Mouse (Mus musculus) natural killer cell, adult 2 months (primary cell): ENCODE results near the gene Gm648.
A peak's percentile ranks its signal among the peaks of the same experiment; 100 is the strongest.
"Not testable (repeated sequence)": the region's sequence is repeated elsewhere in the genome, so short reads cannot be mapped to it uniquely, and the experiment has no call there.

ENCODE experiments used
- DNase-seq, 2 experiments: peaks; one replicate each; pipeline ENCODE4 v3.0.0; 2022; ENCODE audit warnings: low spot score in 2 of 2

Gm648 gene

DNA sequence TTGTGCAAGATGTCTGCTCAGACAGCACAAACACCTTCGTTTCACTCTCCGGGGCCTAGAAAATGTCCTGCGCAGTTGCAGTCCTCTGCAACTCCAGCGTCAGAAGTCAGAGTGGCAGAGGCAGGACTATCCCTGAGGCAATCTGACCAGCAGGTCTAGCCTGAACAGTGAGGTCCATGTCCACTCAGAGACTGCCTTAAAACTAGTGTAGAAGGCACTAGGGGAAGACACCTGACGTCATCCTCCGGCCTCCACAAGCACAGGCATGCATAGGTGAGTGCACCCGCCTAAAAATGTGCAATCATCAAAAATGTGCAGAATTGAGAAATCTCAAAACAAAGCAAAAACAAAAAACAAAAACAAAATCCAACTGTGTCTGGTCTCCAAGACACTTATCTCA lies at the start of gene Gm648:
TSS of gene Gm648 (minus strand) at position 101 of the 400 bp plus-strand sequence.
- DNase-seq: no peak

DNA sequence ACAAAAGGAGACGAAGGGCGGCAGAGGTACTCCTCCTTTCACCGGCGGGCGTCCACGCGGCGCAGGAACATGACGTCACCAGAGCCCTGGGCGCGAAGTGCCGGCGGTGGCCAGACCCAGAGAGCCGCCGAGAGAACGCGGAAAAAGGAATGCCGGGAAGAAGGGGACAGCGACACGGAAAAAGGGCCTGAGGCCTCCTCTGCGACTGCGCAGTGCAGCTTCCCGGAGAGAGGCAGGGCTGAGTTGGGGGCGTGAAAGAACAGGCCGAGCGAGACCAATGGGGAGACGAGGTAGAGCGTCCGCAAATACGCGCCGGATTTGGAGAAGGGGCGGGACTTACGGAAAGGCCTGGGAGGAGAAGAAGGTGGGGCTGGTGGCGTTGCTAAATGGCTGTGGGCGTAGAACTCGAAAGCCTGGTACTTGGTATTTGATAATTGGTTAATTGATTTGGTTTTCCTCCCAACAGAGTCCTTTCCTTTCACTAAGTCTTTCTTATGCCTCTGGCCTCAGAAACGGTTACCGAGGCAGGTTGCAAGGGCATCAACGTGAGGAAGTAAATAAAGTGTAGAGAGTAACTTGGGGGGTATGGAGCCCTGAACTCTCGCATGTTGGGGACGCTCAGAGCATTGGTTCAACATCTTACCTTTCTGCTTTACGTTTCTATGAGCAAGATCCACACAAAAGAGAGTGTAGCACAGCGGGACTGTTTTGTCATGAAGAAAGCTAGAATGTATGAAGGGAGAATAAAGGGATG lies 48.7 kb upstream of the Gm648 start, which contains the start of gene Mmgt1:
TSS of gene Mmgt1 (minus strand) at position 183 of the 754 bp plus-strand sequence.
- peak; percentile 82 to 85 for DNase-seq

DNA sequence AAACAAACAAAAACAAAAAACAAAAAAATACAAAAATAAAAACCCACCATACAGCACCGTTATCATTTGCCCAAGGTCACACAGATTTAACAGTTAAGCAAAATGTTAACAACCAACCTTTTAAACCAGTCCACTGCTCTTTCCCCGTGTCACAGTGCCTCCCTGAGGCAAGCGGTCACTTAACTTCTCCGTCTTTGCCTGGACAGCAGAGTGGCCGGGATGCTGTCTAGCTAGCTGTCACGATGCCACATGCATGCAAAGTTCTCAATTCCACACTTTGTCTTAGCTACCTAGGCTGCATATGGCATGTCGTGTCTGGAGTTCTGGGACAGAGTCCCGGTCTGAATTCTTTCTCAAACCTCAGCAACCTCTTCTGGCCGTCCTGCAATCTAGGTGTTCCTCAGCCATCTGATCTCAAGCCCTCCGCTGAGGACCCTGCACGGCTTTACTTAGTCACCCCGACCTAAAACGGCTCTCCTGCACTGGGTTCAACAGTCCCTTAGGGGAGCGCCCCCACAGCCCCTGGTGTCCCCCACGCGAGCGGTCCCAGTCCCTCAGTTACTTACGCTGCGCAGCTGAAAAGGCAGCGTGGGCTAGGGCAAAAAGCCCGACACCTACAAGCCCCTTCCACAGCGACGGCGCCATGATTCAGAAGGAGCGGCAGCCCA lies 47.9 kb upstream of the Gm648 start:
- DNase-seq: no peak

DNA sequence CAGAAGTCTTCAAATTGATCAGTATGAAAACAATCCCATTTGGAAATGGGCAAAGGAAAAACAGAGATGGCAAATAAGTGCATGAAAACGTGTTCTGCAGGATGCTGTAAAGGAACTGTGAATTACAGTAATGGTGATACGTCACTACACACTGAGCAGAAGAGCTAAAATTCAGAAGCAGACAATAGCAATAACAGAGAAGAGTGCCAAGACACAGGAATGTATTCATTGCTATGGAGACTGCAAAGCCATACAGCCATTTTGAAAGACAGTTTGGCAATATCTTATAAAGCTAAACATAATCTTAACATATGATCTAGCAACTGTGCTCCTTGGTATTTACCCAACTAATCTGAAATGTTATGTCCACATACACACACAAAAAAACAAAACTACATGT lies 28.8 kb upstream of the Gm648 start:
- DNase-seq: no peak

DNA sequence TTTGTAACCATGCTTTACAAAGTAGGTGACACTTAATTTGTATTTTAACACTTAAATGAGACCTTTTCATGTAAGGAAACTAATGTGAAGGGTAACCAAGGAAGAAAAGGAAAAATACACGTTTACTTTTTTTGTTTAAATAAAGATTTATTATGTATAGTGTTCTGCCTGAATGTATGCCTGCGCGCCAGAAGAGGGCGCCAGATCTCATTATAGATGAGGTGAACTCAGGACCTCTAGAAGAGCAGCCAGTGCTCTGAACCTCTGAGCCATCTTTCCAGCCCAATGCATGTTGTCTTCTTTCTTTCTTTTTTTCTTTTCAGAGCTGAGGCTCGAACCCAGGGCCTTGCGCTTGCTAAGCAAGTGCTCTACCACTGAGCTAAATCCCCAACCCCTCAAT lies 23.1 kb upstream of the Gm648 start:
- DNase-seq: peak in 1 of 2 experiments; percentile 5

DNA sequence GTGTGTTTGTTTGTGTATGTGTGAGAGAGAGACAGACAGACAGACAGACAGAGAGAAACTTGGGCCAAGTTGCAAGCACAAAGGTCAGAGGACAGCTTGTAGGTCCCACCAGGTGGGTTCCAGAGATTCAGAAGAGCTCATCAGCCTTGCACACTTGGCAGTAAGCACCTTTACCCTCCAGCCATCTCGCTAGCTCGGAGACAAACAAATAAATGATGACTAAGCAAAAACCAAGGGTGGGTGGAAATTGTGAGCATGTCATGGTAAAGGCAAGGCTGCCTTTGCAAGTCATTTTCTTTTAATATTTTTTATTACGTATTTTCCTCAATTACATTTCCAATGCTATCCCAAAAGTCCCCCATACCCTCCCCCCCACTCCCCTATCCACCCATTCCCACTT lies 4.2 kb upstream of the Gm648 start:
- no peak for DNase-seq

DNA sequence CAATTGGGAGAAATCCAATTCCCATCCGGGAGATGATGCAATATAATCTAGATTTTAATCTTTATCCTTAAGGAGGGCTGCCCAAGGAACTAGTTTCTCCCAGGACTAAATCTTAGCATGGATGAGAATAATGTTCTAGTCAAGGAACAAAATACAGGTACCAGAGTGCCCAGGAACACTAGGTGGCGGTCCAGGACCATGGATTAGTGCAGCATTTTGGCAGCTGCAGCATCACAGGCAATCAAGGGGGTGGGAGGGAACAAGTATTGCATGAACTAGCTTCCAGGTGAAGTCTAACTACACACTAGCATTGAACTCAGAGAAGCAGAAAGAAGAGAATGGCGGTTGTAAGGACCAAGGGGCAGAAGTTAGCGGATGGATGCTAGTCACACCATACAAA lies 12.2 kb downstream of the Gm648 start:
- peak in 1 of 2 experiments; percentile 0 for DNase-seq

DNA sequence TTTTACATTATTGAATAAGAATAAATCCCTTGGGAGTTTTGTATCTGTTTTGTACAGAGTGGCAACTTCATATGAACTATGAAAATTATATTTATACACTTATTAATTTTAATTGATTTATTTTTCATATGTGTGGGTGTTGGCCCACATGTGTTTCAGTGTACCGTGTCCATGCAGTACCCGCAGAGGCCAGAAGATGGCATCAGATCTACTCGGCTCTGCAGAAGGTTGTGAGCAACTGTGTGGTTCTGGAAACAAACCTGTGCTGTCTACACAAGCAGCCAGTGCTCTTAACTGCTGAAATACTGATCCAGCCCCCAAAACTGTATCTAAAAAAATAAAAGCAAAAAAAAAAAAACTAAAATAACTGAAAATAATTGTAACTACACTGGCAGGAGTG lies 18.1 kb downstream of the Gm648 start:
- peak; percentile 8 to 38 for DNase-seq

DNA sequence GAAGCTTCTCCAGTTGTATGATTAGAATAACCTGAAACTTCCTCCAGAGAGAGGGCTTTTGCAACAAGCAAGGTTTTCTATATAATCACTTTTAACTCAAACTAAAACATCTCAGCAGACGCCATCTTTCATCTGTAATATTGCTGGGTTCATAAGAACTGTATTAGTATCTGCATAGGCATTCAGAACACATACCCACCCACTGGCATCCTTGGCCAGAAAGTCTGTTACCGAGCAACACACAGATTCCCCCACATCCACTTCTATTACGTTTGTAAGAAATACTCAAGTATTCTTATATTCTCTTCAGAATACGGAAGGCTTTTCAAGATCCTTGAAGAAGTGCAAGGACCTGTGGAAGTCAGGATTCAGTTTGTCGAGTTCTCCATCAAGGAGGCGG lies 25.0 kb downstream of the Gm648 start, which contains the start of gene Gm10477:
TSS of gene Gm10477 (plus strand) at position 301 of the 400 bp plus-strand sequence.
- DNase-seq: not testable (repeated sequence)

DNA sequence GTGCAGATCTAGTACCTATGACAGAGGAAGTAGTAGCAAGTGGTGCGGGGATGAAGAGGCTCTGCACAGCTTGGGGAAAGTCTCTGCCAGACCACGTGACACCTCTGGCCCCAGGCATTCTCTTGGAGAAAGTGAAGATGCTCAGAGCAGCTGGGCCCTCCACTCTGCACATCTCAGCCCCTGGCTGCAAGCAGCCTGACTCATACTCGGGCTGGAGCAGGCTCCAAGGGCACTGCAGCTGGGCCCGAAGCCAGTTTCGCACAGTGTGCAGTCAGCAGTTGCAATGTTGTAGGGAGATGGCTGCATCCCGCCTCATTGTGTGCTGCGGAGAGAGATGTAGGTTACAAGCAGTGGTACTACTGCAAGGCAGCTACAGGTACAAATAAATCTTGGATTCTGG lies 52.2 kb downstream of the Gm648 start:
- DNase-seq: no peak
